ENCODE assay signal across 14 mouse cellular contexts in the genomic region with DNA sequence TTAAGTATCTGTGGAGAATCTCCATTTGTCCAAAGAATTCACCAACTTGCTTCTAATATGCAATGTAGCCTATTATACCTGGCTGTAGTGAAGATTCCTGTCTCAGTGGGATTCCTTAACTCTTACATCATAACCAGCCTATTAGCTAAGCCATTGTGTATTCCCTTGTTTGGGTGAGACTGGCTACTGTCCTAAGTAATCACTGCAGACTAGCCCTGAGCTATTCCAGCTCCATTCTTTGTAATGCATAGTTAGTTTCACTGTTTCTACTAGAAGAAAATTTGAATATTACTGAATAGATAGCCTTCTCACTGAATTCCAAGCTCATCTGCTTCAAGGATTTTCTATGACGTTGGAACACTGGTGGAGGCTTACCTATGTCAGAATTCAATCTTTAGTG.
"Had no signal": no experiment of that assay in that cellular context is flagged by ENCODE, and none has a peak within 500 bp of the region (broad histone marks: within the 10 kb centered on the region; RNA-seq: fewer than 3 reads in every experiment).

No protein-coding gene starts in this region.

- DNase-seq: cerebellum, adult 9-11 months; cerebellum, postnatal 10 days; cerebellum, postnatal 14 days; cerebellum, postnatal 25 days; cerebellum, postnatal 36 days; embryo, embryonic 11 days; forebrain, postnatal 0 days; gastrocnemius, postnatal 10 days; gastrocnemius, postnatal 14 days; gastrocnemius, postnatal 25 days; gastrocnemius, postnatal 36 days; heart, adult 11 months; heart, adult 18-20 months; heart, adult 2 months had no signal
